Mouse (Mus musculus) G1E-ER4 (cell line): ENCODE results near the gene 1110017D15Rik. TPM values are rescaled to one million over a fixed set of nuclear protein-coding genes. Genes with fewer than 3 reads are reported as not detected.

Experiments
- GATA1 ChIP-seq: IDR thresholded peaks from one replicate; pipeline ENCODE4 v1.8.0; 2012; ENCODE audit warnings: low read length, inconsistent platforms
- polyA plus RNA-seq: library from polyadenylated mRNA; stranded (reverse); fragments of >175 nt; gene quantifications from 2 replicates; pipeline ENCODE4 v1.2.3, GENCODE M21; 2012

1110017D15Rik gene
- polyA plus RNA-seq, 1 experiment = not detected

DNA sequence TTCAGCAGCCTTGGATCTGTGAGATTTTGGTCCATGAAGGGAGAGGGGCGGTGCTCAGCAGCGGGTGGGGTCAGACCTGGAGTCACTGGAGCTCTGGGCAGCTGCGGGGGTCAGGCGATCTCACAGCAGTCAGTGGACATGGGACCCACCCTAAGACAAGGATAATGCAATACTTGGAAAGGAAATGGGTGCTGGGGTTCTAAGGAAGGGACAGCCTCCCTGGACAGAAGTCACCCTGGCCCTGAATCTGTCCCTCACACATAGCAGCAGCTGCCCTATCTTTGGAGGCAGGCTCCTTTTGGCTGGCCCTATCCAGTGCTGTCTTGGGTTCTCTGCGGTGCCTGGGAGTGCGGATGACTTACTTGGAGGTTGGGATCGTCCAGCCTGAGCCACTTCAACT is 6.7 kb upstream of the 1110017D15Rik start:
- no peak for TF ChIP-seq GATA1

DNA sequence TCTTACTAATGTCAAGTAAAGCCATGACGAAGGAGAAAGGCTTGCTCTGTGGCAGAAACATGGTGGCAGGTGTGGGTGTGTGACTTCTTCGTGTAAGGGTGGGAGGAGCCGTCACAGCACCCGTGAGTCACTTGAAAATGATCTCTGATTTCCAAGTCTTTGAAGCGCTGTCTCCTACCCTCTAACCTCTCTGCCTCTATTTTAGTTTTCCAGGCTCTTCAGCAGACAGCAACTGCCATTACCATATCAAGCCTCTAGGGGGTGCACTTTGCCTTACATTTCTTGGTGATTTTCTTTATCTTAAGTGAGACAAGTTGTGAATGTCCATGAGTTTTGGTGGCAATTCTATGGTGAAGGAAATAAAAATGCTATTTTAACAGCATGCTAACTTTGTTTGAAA is 5.7 kb upstream of the 1110017D15Rik start:
- TF ChIP-seq GATA1 = no peak

DNA sequence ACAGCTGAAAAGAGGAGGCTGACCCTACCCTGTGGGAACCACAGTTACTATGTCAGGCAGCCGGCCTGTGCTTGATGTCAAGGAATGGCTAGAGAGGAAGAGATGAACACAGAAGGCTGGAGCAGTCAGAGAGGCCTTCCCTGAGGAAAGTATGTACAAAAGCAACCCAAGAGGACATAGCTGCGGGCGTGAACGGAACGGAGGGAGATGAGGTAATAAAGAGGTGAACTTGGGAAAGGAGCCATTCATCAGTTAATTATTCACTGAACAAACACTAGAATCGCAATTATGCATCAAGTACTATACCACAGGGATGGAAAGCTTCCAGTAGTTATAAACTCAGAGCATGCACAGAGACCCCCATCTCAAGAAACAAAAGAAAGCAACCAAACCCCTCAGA is 5.0 kb upstream of the 1110017D15Rik start:
- no peak for TF ChIP-seq GATA1

DNA sequence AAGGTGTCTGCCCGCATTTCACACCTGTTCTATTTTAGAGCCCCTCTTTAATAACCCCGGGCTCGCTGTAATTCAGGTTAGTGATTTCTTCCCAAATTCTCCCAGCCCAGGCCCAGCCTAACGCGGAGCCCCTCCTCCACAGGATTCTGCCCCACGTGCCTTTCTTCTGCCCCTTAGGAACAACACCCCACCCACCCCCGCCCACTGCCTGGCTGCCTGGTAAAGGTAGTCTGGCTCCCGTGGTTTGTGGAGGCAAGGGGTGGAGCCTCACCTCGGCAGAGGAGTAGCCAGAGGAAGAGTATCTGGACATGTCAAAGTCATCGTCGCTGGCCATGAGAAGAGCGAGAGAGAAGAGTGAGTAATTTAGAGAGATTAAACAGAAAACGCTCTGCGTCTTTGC is 3.5 kb upstream of the 1110017D15Rik start:
- no peak for TF ChIP-seq GATA1

DNA sequence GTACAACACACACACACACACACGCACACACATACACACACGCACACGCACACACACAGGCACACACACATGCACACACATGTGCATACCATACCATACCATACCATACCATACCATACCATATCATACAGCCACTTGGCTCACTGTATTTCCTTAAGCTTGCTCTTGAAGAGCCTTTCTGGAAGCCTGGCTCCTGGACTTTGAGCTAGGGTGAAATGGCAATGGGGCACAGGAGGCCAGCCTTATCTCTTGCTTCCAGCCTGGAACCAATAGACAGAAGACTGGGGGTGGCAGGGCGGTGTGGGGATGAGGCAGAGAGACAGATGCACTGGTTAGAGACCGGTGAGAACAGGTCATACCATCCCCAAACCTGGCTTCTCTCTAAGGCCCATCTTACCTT is 2.1 kb upstream of the 1110017D15Rik start:
- TF ChIP-seq GATA1 = no peak

DNA sequence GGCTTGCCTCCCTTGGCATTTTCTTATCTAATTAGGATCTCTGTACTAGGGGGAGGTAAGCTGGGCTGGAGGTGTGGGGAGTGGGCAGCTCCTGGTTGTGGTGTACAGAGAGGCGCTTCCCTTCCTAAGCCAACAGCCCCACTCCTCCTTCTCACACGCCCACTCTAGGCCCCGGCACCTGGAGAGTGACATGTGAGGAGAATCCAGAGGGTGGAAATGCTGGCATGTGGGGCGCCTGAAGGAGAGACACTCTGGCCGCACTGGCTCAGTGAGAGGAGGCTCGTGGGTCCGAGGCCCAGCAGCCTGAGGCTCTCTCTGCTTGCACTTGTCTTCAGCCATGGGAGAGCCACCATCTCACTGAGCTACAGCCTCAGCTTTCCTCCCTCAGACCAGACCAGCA is 1.2 kb upstream of the 1110017D15Rik start:
- no peak for TF ChIP-seq GATA1

DNA sequence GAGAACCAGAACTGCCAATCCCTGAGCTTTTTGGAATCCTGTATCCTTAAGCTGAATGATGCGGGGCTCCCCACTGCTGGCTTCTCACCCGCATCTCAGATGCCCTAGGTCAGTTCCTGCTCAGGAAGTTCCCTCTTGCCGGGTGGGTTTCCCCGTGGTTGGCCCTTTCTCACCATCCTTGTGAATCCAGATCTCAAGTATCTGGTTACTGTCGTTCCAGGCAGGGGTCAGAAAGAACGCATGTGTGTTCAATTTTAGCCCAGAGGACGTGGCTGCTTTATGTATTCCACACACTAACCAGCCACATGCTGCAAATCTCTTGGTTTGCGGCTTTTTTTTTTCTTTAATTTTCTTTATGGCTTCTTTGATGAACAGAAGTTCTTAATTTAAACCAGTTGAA is 3.4 kb downstream of the 1110017D15Rik start:
- no peak for TF ChIP-seq GATA1

DNA sequence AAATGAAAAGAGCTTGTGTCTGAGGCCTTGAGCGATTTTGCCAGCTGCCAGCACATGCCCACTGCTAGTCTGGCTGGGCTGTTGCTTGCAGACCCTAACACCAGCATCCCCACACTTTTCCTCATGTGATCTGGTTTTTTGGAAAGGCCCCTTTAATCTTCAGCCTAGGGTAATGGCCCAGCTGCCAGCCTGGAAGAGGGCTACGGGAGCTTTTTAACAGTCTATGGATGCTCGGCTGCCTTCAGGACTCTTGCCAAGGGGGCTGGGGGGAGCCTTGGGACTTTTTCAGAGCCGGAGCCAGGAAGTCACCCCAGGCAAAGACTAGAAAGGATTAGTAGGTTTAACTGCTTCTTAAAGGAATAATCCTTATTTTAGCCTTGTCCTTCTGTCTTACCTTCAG is 3.8 kb downstream of the 1110017D15Rik start:
- no peak for TF ChIP-seq GATA1

DNA sequence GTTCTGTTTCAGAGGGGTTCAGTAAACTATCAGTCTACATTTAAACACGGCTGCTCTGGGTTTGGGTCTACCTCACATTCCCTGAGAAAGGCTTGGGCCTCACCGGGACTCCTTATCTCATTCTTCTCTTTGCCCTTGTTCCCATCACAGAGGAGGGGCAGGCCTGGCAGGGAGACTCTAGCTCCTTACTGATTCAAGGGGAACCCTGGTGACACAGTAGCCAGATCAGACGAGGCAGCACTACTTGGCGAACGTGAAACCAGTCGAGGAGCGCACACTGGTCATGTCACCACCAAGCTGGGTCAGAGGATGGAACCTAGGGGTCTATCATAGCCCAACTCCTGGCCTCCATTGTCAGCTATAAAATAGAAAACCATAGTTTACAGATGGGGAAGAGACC is 9.1 kb downstream of the 1110017D15Rik start:
- TF ChIP-seq GATA1 = no peak

DNA sequence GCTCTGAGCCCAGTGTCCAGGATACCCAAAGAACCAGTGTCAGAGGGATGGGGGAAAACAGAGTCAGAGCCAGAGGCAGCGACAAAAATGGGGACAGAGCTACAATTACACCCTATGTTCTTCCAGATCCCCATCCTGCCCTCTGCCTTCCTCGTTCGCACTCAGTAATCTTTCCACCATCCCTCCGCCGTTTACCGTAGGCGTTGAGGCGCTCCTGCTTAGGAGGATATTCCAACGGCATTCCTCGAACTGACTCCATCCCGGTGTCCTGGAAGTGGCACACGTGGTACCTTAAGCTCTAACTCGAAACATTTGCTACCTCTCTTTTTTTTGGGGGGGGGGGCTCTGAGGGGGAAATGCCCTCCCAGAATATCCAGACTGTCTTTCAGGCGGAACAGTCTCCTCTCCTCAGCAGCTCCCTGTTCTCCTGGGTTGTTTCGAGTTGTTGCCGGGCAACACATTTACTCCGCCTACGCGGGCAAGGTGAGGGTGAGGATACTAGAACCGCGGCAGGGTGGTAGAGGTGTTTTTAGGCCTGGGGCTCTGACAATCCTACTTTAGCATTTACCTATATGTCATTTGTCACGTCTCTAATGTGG is 9.7 kb downstream of the 1110017D15Rik start:
- no peak for TF ChIP-seq GATA1

DNA sequence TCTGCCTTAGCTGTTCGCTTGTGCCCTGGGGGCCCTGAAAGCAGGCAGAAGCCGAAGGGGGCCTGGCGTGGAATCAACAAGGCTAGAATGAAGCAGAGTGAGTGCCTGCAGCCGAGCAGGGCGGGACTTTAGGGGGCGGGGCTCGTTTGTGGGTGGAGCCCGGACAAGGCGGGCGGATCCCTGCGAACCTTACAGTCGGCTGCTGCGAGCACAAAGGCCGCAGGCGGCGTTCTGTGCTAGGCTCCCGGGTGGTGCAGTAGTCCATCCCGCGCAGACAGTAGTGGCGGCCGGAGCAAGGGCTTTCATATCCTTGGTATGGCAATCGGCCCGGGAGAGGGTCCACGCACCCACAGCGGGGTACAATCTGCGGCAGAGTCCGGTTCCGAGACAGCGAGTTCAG is 10.2 kb downstream of the 1110017D15Rik start:
- TF ChIP-seq GATA1 = no peak

DNA sequence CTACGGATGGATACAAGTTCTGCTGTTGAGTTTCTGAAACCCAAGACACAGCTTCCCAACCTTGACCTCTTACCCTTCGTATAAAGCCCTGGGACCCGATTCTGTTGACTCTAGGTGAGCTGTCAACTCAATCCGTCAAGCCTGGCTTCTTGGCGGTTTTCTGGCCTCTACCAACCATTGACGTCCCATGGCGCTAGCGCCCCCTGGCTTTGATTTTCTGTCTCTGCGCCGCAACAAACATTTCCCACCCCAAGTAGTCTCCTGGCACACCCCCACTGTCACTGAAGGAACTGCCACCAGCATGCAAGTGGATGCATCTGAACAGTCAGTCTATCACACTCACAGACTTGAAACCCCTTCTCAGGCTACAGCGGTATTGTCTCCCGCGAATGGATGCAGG is 11.0 kb downstream of the 1110017D15Rik start:
- TF ChIP-seq GATA1 = no peak

DNA sequence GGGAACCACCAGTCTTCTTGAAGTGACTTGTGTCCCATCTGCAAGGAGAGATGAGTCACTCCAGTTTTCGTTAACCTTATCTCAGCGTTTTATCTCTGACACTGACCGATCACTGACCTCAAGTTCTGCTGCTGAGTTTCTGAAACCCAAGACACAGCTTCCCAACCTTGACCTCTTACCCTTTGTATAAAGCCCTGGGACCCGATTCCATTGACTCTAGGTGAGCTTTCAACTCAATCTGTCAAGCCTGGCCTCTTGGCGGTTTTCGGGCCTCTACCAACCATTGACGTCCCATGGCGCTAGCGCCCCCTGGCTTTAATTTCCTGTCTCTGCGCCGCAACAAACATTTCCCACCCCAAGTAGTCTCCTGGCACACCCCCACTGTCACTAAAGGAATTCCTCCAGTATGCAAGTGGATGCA is 12.0 kb downstream of the 1110017D15Rik start:
- TF ChIP-seq GATA1 = no peak

DNA sequence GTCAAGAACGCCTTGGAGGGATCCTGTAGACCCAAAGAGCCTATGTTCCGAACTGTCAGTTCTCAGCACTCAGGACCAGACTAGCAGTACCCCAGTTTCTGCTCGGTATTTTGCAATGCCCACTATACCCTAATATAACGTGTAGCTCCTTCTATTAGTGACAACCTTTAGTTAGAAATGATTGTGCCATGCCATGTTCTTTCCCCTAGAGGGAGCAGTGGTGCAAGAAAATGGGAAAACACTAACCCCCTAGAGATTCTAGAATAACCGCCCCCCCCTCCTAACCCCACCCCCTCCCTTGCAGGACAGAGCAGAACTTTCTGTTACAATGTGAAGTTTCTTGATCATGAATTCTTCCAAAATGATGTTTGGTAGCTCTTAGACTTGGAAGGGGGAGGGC is 12.8 kb downstream of the 1110017D15Rik start:
- TF ChIP-seq GATA1 = no peak

DNA sequence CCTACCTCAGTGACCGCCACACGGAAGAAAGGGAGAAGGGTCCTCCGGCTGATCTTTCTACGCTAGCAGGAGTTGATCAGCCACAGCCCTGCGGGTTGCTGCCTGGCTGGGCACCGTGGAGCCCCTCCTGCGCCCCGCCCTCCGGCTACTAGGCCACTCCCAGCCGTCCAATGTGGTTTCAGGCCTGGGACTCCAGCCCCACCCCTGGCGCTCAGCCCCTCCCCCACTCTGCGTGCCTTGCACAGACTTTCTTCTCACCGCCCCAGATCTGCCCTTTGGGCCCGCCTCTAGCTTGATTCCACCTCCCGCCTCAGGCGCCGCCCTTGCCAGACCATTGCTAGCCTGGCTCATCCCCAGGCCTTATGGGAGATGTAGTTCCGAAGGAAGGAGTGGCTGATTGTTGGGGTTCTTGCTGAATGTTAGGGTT is 14.1 kb downstream of the 1110017D15Rik start, which contains the start of gene AI464131:
Gene AI464131 (minus strand): TSS at position 91 of the 427 bp plus-strand sequence.
- TF ChIP-seq GATA1 = no peak

DNA sequence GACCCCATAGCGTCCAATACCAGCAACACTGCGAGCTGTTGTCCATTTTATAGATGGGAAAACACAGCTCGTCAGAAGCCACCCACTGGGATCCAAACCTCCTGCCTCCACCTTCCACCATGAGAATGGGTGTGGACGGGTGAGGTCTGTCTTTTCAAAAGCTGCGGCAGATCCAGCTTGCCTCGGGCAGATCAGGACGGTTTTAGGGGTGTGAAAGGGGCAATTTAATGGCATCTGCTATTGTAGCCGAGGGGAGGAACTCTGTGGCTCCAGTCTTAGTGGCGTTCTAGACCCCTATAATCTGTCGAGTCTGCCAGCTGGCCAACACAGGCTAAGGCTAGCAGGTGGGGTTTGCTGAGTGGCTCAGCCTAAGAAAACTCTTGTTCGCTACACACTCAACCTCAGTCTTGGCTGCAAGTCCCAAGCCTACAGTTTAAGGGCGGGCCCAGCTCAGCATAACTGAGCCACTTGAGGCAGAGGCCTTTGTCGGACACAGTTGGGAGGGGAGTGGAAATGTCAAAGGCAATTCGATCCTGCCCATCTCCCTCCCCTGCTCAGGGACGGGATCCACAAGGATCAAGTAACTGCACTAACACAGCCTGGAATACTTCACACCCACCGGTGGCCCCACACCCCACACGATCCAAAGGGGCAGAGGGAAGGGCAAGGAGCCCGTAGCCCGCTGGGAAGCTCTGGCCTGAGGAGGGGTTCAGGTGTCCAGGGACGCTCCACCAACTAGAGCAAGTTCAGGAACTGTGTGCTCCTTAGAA is 14.8 kb downstream of the 1110017D15Rik start:
- TF ChIP-seq GATA1 = no peak

DNA sequence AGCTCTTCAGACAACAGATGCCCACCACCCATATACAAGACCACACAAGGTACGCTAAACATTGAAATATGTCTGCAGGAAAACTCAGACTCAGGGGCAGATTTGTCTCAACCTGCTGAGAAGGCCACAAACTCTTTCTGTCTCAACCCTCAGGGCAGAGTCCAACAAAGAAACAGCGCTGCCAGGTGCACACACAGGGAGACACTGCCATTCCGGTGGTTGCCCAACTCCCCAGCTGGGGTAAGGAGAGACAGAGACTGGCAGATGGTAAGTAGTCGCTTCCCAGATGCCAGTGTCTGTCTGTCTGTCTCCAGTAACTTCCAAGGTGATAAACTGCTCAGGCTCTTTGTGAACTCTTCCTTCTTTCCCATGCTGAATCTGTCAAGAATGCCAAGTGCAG is 16.3 kb downstream of the 1110017D15Rik start:
- no peak for TF ChIP-seq GATA1
